Mouse (Mus musculus) forebrain, embryonic 13.5 days (tissue): ENCODE data around the gene Tmem200a. TPM values are rescaled to one million over a fixed set of nuclear protein-coding genes. Genes with fewer than 3 reads are reported as not detected.
A peak's percentile ranks its signal among the peaks of the same experiment; 100 is the strongest.

Source experiments
- ATAC-seq: fragments of 200-750 bp; cut with Nextera tagmentation; 2 replicates; pipeline ENCODE4 v1.8.0; 2017
- H3K27ac ChIP-seq: fragments of 300-500 bp; sonication (generic); 2 replicates; pipeline ENCODE4 v1.5.1; 2015; ENCODE audit warnings: inconsistent platforms, mild to moderate bottlenecking, moderate library complexity
- H3K27me3 ChIP-seq: fragments of 300-500 bp; sonication (generic); 2 replicates; pipeline ENCODE4 v1.6.1; 2015; ENCODE audit warnings: mild to moderate bottlenecking, inconsistent platforms
- H3K36me3 ChIP-seq: fragments of 300-500 bp; sonication (generic); 2 replicates; pipeline ENCODE4 v1.6.1; 2015; ENCODE audit warnings: mild to moderate bottlenecking, inconsistent platforms; ENCODE audit not compliant: poor library complexity, severe bottlenecking
- H3K4me1 ChIP-seq: fragments of 300-500 bp; sonication (generic); 2 replicates; pipeline ENCODE4 v1.6.1; 2015; ENCODE audit warnings: inconsistent platforms
- H3K4me2 ChIP-seq: fragments of 300-500 bp; sonication (generic); 2 replicates; pipeline ENCODE4 v1.6.1; 2015; ENCODE audit warnings: inconsistent platforms, mild to moderate bottlenecking, moderate library complexity
- H3K4me3 ChIP-seq: fragments of 300-500 bp; sonication (generic); 2 replicates; pipeline ENCODE4 v1.5.1; 2015; ENCODE audit warnings: mild to moderate bottlenecking, inconsistent platforms
- H3K9ac ChIP-seq: fragments of 300-500 bp; sonication (generic); 2 replicates; pipeline ENCODE4 v1.6.1; 2015; ENCODE audit warnings: mild to moderate bottlenecking, inconsistent platforms
- H3K9me3 ChIP-seq: fragments of 300-500 bp; sonication (generic); replicated peaks from 2 replicates; pipeline ENCODE4 v1.6.1; 2016; ENCODE audit warnings: inconsistent platforms
- WGBS: fragments of 180-500 bp; shearing (Covaris S2); methylation state at CpG from one replicate; pipeline ENCODE4 v1.1.7; 2015; 5-methylcytosine and 5-hydroxymethylcytosine counted together
- polyA plus RNA-seq: library from polyadenylated mRNA; unstranded; fragments of >200 nt; fragmentation: Nextera tagmentation; extraction: Ambion mirVana; gene quantifications from 2 replicates; pipeline ENCODE4 v1.2.1, GENCODE M21; 2015

Tmem200a gene
- polyA plus RNA-seq, 1 experiment from 2014 or later: 15.3 TPM

GRCm38 (mm10) chr10:25958762-25959753, 119.8 kb downstream of the Tmem200a start:
- H3K9ac ChIP-seq: no peak overlapping the region
- 38% methylated on average over 3 of the region's 3 CpGs for WGBS
- no peak for ATAC-seq

DNA sequence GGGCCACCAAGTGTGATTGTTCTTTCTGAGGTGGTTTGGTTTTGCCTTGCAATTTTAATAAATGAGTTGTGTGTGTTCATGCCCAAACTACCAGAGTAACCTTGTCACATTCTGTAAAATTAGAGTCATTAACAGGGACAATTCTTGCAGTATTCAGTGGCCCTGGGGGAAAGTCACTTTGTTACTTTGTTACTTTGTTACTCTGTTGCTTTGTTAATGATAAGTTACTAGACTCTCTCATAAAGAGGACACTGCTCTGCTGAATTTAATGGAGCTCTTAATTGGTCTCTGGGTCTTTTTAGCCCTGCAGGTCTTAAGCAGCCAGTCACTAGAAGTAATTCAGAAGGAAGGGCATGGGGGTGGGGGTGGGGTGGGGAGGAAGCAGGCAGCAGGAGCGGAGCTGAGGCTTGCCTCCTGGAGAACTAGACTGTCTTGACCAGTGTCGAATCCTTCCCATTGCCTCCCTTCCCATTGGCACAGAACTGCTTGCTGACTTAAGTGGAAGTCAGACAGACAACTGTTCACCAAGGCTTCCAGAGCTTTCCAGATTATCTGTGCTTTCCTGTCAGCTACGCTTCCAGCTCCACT, 124.1 kb downstream of the Tmem200a start:
- Histone ChIP-seq H3K9ac (no peak overlapping the region), H3K9me3 (no peaks in the 10 kb centered on the region), H3K27me3 (peaks cover 12% of the 10 kb centered on the region; the same call in 1 of the 2 replicates), H3K4me3 (no peak overlapping the region), H3K27ac (no peak overlapping the region), H3K4me2 (no peak overlapping the region), H3K36me3 (no peaks in the 10 kb centered on the region), H3K4me1 (no peaks in the 10 kb centered on the region)
- ATAC-seq: no peak
- 38% methylated on average over 3 of the region's 3 CpGs for WGBS

More at GRCm38 (mm10) chr10:25958762-25959753, 119.8 kb downstream of the Tmem200a start:
- H3K27me3 ChIP-seq: 0 out of 2 replicates have a peak, but pooled peaks cover 4% of the 10 kb centered on the region
- H3K9me3 ChIP-seq: no peaks in the 10 kb centered on the region
- no peaks in the 10 kb centered on the region for H3K4me1 ChIP-seq
- no peak overlapping the region for H3K27ac ChIP-seq
- H3K4me3 ChIP-seq: no peak overlapping the region
- no peak overlapping the region for H3K4me2 ChIP-seq
- H3K36me3 ChIP-seq: no peaks in the 10 kb centered on the region

GRCm38 (mm10) chr10:25952838-25953237, 126.0 kb downstream of the Tmem200a start:
- H3K4me2 ChIP-seq: no peak overlapping the region
- peaks cover 12% of the 10 kb centered on the region; the same call in 1 of the 2 replicates for H3K27me3 ChIP-seq
- no peaks in the 10 kb centered on the region for H3K36me3 ChIP-seq
- H3K9me3 ChIP-seq: no peaks in the 10 kb centered on the region
- no peak overlapping the region for H3K9ac ChIP-seq
- no peak overlapping the region for H3K27ac ChIP-seq
- no peak overlapping the region for H3K4me3 ChIP-seq
- no peak for ATAC-seq
- 72% methylated on average over 7 of the region's 7 CpGs for WGBS
- no peaks in the 10 kb centered on the region for H3K4me1 ChIP-seq

GRCm38 (mm10) chr10:25952150-25952549, 126.7 kb downstream of the Tmem200a start:
- no peak overlapping the region for H3K9ac ChIP-seq
- no peak overlapping the region for H3K4me2 ChIP-seq
- peaks cover 12% of the 10 kb centered on the region; the same call in 1 of the 2 replicates for H3K27me3 ChIP-seq
- WGBS: 91% methylated on average over 6 of the region's 6 CpGs
- H3K9me3 ChIP-seq: no peaks in the 10 kb centered on the region
- H3K4me1 ChIP-seq: no peaks in the 10 kb centered on the region
- no peak overlapping the region for H3K4me3 ChIP-seq
- no peak for ATAC-seq
- H3K36me3 ChIP-seq: no peaks in the 10 kb centered on the region
- H3K27ac ChIP-seq: no peak overlapping the region

GRCm38 (mm10) chr10:25945866-25946265, 133.0 kb downstream of the Tmem200a start:
- no peaks in the 10 kb centered on the region for H3K36me3 ChIP-seq
- WGBS: 75% methylated on average over 2 of the region's 2 CpGs
- H3K27me3 ChIP-seq: 0 out of 2 replicates have a peak, but pooled peaks cover under 1% of the 10 kb centered on the region
- H3K4me2 ChIP-seq: no peak overlapping the region
- H3K9ac ChIP-seq: no peak overlapping the region
- ATAC-seq: no peak
- no peaks in the 10 kb centered on the region for H3K9me3 ChIP-seq
- no peak overlapping the region for H3K27ac ChIP-seq
- no peak overlapping the region for H3K4me3 ChIP-seq
- H3K4me1 ChIP-seq: no peaks in the 10 kb centered on the region

DNA sequence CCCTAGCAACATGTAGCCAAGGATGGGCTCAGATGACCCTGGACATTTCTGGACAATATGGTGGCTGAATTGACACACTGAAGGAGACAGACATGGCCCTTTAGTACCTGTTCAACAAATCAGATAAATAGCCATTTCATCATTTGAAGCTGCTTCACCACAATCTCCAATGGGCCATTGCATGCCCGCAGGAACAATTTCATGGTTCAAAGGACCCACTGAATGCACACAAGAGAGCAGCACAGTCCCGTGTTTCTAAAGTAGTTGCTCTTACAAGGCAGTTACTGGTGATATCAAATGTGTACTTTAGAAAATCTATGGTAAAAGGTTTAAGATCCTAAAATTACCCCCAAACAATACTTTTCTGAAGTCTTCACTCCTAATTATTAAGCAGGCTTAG, 134.2 kb downstream of the Tmem200a start:
- Histone ChIP-seq H3K4me1 (no peaks in the 10 kb centered on the region), H3K9ac (no peak overlapping the region), H3K4me3 (no peak overlapping the region), H3K27me3 (no peaks in the 10 kb centered on the region), H3K4me2 (no peak overlapping the region), H3K36me3 (no peaks in the 10 kb centered on the region), H3K27ac (no peak overlapping the region), H3K9me3 (no peaks in the 10 kb centered on the region)
- WGBS: 17% methylated on average over 2 of the region's 2 CpGs
- ATAC-seq: no peak

GRCm38 (mm10) chr10:25931796-25932195, 147.1 kb downstream of the Tmem200a start:
- Histone ChIP-seq H3K9ac (no peak overlapping the region), H3K4me1 (peaks cover 23% of the 10 kb centered on the region), H3K36me3 (no peaks in the 10 kb centered on the region), H3K9me3 (no peaks in the 10 kb centered on the region), H3K27me3 (no peaks in the 10 kb centered on the region), H3K27ac (no peak overlapping the region), H3K4me3 (no peak overlapping the region), H3K4me2 (no peak overlapping the region)
- no peak for ATAC-seq
- 89% methylated on average over 8 of the region's 8 CpGs for WGBS

GRCm38 (mm10) chr10:25929401-25930150, 149.3 kb downstream of the Tmem200a start:
- H3K27me3 ChIP-seq: no peaks in the 10 kb centered on the region
- H3K27ac ChIP-seq: peak overlapping the region; percentile 59
- H3K4me2 ChIP-seq: peak overlapping the region; percentile 50
- no peak overlapping the region for H3K9ac ChIP-seq
- 4% methylated on average over 12 of the region's 12 CpGs for WGBS
- peaks cover 23% of the 10 kb centered on the region for H3K4me1 ChIP-seq
- H3K4me3 ChIP-seq: peak overlapping the region; percentile 0; the same call in 1 of the 2 replicates
- peak; percentile 86 for ATAC-seq
- H3K36me3 ChIP-seq: no peaks in the 10 kb centered on the region
- no peaks in the 10 kb centered on the region for H3K9me3 ChIP-seq

DNA sequence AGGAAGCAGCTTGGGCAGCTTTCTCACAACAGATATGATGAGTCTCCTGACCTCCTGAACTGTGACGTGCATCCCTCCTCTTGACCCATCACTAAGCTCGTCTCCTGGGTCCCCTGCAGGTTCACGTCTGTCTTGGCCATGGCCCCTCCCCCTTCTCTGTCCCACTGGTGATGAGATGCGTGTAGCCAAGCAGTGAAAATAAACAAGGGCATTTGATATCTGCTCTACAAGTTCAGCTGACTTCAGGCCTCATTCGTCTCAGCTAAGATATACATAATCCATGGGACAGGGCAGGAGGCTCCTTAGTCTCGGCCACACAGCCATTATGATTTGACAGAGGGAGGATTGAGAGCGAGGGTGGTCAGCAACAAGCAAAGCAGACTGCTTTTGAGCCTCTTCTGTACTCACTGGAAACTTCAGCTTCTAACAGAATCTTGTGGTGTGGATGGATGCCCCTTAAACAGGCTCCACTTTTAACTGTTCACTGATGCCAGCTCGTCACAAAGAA, 149.9 kb downstream of the Tmem200a start:
- Histone ChIP-seq H3K27me3 (no peaks in the 10 kb centered on the region), H3K9ac (no peak overlapping the region), H3K4me2 (peak overlapping the region; percentile 50), H3K4me1 (peaks cover 23% of the 10 kb centered on the region), H3K36me3 (no peaks in the 10 kb centered on the region), H3K9me3 (no peaks in the 10 kb centered on the region), H3K4me3 (no peak overlapping the region), H3K27ac (peak overlapping the region; percentile 59)
- WGBS: 19% methylated on average over 8 of the region's 8 CpGs
- ATAC-seq: peak; percentile 42

DNA sequence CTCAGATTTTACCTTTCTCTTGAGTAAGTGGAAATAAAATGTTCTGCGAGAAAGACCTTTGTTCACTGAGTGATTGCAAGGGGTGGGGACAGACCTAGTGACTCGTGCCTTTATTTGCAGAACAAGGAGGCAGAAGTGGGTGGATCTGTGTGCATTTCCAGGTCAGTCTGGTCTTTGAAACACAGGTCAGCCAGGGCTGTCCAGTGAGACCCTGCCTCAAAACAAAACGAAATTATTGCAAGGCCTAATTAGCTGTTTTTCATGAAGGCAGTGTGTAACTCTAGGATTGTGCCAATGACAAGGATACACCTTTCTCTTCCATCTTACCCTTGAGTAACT, 150.4 kb downstream of the Tmem200a start:
- no peak overlapping the region for H3K27ac ChIP-seq
- H3K4me3 ChIP-seq: no peak overlapping the region
- ATAC-seq: peak; percentile 3; the same call in 1 of the 2 replicates
- WGBS: 40% methylated on average over 3 of the region's 3 CpGs
- no peak overlapping the region for H3K9ac ChIP-seq
- H3K9me3 ChIP-seq: no peaks in the 10 kb centered on the region
- peaks cover 23% of the 10 kb centered on the region for H3K4me1 ChIP-seq
- no peak overlapping the region for H3K4me2 ChIP-seq
- H3K36me3 ChIP-seq: no peaks in the 10 kb centered on the region
- H3K27me3 ChIP-seq: no peaks in the 10 kb centered on the region

- no peaks in the 10 kb centered on the region for H3K36me3 ChIP-seq
- peaks cover 23% of the 10 kb centered on the region for H3K4me1 ChIP-seq
- ATAC-seq: no peak
- H3K27ac ChIP-seq: no peak overlapping the region
- 53% methylated on average over 11 of the region's 11 CpGs for WGBS
- H3K9me3 ChIP-seq: no peaks in the 10 kb centered on the region
- no peaks in the 10 kb centered on the region for H3K27me3 ChIP-seq
- no peak overlapping the region for H3K9ac ChIP-seq
- H3K4me2 ChIP-seq: no peak overlapping the region
- no peak overlapping the region for H3K4me3 ChIP-seq
Measured at GRCm38 (mm10) chr10:25927553-25928447, 151.1 kb downstream of the Tmem200a start.
